Mouse (Mus musculus) ES-E14 (cell line): ENCODE data around the gene Pnma1.

ENCODE experiments used
- CHD2 ChIP-seq: IDR thresholded peaks from 2 replicates; pipeline ENCODE4 v1.6.1; 2014; ENCODE audit warnings: mild to moderate bottlenecking, low read depth, low read length, inconsistent platforms
- HCFC1 ChIP-seq: IDR thresholded peaks from 2 replicates; pipeline ENCODE4 v1.6.1; 2012; ENCODE audit warnings: low read length, inconsistent platforms, borderline replicate concordance; ENCODE audit not compliant: insufficient read depth
- ZC3H11A ChIP-seq: IDR thresholded peaks from 2 replicates; pipeline ENCODE4 v1.6.1; 2012; ENCODE audit warnings: low read depth, mild to moderate bottlenecking, inconsistent platforms, low read length, borderline replicate concordance
- ZNF384 ChIP-seq: IDR thresholded peaks from 2 replicates; pipeline ENCODE4 v1.6.1; 2012; ENCODE audit warnings: low read depth, low read length, inconsistent platforms

- TF ChIP-seq ZNF384 (no peak), ZC3H11A (no peak), HCFC1 (no peak), CHD2 (no peak)
Measured at GRCm38 (mm10) chr12:84172862-84173261, 24.6 kb upstream of the Pnma1 start.
